Mouse (Mus musculus): ENCODE measurements around the gene Plcb1.

GRCm38 (mm10) chr2:134946911-134947310 is 161.0 kb downstream of the Plcb1 start:
- TF ChIP-seq CTCF (IDR thresholded peaks at IDR 0.05; ENCODE audit: low read depth, low read length), result no peak
- no peak for TF ChIP-seq POLR2A (IDR thresholded peaks at IDR 0.05; ENCODE audit: borderline replicate concordance, low read depth, low read length)
